Mouse (Mus musculus) heart, postnatal 0 days (tissue): ENCODE data around the gene Ptges2.

ENCODE experiments used
- CTCF ChIP-seq: IDR thresholded peaks from 2 replicates; pipeline ENCODE4 v1.5.1; 2016; ENCODE audit warnings: antibody characterized with exemption, control low read depth, low read depth
- EP300 ChIP-seq: IDR thresholded peaks from 2 replicates; pipeline ENCODE4 v1.6.1; 2016; ENCODE audit warnings: antibody characterized with exemption, low read depth

DNA sequence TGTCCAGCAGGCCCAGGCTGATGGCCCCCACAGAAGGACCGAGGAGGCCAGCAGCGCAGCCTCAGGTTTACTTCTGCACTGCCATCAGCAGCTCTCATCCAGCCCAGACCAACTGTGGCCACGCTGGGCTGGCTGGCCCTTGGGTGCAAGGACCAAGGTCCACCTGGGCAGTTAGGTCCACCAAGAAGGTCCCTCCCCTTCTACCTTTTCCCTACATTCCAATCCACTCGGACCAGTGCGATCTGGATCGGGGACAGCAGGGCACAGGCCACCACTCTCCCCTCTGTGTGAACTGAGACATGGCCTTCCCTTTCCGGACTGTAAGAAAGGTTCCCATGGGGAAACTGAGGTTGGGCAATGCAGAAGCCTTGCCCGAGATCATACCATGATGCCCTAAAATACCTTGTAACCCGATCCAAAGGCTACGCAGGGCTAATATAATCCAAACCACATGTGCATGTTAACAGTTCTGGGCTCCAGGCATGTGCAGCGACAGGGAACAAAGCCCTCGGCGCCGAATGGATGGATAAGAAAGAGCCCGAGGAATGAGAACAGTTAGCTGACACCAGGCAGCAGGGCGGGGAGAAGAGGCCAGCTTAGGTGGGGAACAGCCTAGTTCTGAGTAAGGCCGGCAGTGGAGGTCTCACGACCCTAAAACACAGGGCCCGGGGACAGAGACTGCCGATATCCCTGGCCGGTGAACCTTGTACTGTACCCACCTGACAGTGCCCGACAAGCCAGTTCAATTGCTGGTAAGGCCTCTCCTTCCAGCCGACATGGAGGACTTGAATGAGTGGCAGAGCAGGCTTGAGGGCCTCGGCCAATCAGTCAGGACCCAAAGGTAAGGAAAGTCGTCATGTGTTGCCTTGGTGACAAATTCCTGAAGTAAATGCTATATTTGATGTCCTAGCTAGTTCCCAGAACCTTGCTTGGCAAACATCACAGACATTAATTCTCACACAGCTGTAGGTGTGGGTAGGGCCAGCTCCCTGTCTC, 13.0 kb downstream of the Ptges2 start:
- TF ChIP-seq CTCF (no peak), EP300 (no peak)
